Mouse (Mus musculus) lung, adult 2 months (tissue): ENCODE measurements around the gene B4galt5. TPM values are rescaled to one million over a fixed set of nuclear protein-coding genes. Genes with fewer than 3 reads are reported as not detected.

ENCODE experiments used
- DNase-seq: peaks from one replicate; pipeline ENCODE4 v3.0.0; 2022
- H3K4me1 ChIP-seq: fragments of 200-500 bp; 2 replicates; pipeline ENCODE4 v1.6.1; 2011; ENCODE audit warnings: low read length; ENCODE audit not compliant: control insufficient read depth, insufficient read depth
- H3K4me3 ChIP-seq: fragments of 200-500 bp; replicated peaks from 2 replicates; pipeline ENCODE3; 2011; ENCODE audit warnings: low read depth, mild to moderate bottlenecking, control low read depth, low read length; ENCODE audit errors: extremely low read depth
- CTCF ChIP-seq: fragments of 200-500 bp; IDR thresholded peaks from 2 replicates; pipeline ENCODE4 v1.5.1; 2011; ENCODE audit warnings: mild to moderate bottlenecking, low read length, control low read depth; ENCODE audit not compliant: insufficient read depth
- POLR2A ChIP-seq: fragments of 200-500 bp; IDR thresholded peaks from 2 replicates; pipeline ENCODE4 v1.6.1; 2011; ENCODE audit warnings: low read depth, mild to moderate bottlenecking, control low read depth, low read length, borderline replicate concordance; ENCODE audit errors: extremely low read depth
- WGBS: fragments of 180-500 bp; shearing (Covaris S2); methylation state at CpG from one replicate; pipeline ENCODE4 v1.1.7; 2018; 5-methylcytosine and 5-hydroxymethylcytosine counted together
- polyA plus RNA-seq: library from polyadenylated mRNA; depleted of rRNA; stranded (reverse); fragments of >200 nt; gene quantifications from 2 replicates; pipeline ENCODE4 v1.2.3, GENCODE M21; 2012

Gene B4galt5
- polyA plus RNA-seq, 1 experiment = 20.5 TPM

DNA sequence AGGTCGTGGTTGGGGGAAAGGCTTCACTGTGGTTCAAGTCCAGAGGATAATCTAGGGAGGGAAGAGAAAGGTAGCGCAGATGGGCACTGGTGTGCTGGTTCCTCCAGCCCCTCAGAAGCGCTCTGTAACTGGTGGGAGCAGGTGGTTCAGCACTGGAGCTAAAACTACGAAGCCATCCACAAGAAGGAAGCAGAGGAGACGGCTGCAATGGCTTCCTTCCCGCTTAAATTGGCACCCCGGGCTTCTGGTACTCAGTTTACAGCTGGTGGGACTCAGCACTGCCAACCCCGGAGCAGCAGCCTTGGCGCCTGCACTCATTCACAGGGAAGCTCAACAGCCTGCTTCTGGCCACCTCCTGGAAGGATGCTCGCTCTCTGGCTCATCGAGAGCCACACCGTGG is 39.7 kb downstream of the B4galt5 start:
- TF ChIP-seq POLR2A (no peak), CTCF (no peak)
- H3K4me1 ChIP-seq = peaks cover 10% of the 10 kb centered on the region
- 88% methylated on average over 12 of the region's 12 CpGs for WGBS
- H3K4me3 ChIP-seq = no peak overlapping the region
- DNase-seq = no peak

DNA sequence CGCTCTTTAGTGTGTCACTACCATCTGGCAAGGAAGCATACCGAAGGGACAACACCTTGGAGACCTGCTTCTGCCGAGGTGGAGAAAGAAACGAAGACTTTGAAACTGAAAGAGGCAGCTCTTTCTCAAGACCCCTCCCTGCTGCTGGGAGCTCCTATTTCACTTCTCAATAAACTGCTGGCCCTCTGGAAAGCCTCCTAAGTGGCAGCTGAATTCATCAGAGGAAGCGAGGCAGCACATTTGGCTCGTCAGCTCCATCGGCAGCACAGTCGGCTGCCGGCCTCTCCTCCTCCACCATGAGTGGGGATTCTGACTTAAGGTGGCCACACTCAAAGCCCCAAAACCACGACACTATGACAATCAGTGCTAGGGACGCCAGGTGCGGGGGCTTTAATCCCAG is 41.3 kb downstream of the B4galt5 start:
- WGBS = 47% methylated on average over 12 of the region's 12 CpGs
- no peak for TF ChIP-seq CTCF
- TF ChIP-seq POLR2A = no peak
- no peak overlapping the region for H3K4me3 ChIP-seq
- no peak for DNase-seq
- H3K4me1 ChIP-seq = peaks cover 2% of the 10 kb centered on the region; the same call in 1 of the 2 replicates

DNA sequence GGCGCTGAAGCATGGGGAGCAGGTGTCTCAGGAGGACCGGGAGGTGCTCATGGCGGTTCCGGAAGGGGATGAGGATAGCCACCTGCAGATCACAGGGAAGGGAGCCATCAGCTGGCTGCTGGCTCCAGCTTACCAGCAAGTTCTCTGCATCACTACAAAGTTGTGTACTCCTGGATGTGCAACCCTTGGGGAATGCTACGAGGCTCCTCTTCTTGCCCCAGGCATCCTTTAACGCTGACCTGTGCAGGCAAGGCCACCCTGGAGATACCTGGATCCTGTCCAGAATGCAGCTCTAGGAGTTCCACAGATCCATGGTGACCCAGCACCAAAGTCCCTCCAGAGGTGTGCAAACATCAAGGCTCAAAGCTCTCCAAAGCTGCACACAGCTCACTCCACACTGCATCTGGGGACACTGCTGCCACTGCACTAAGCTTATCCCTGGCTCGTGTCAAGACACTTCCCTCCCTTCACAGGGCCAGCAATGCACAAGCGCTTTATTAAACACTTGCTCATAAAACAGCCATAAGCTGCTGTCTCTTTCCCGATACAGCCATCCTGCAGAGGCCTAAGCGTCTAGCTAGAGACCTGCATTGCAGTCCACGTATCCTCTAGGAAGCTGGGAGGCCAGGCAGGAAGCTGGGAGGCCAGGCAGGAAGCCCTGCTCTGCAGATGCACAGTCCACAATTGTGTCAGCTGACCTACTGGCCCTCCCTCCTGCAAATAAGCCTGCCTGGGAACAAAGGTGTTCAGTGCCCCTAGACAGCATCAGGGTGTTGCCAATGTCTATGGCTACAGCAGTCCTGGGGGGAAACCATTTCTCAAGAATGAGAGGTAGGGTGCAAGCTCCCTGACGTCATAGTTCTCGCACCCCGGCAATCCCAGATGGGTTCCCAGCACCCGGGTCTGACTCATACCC is 42.1 kb downstream of the B4galt5 start:
- DNase-seq = no peak
- H3K4me3 ChIP-seq = no peak overlapping the region
- TF ChIP-seq POLR2A (no peak), CTCF (no peak)
- peaks cover 2% of the 10 kb centered on the region; the same call in 1 of the 2 replicates for H3K4me1 ChIP-seq
- 69% methylated on average over 15 of the region's 15 CpGs for WGBS

DNA sequence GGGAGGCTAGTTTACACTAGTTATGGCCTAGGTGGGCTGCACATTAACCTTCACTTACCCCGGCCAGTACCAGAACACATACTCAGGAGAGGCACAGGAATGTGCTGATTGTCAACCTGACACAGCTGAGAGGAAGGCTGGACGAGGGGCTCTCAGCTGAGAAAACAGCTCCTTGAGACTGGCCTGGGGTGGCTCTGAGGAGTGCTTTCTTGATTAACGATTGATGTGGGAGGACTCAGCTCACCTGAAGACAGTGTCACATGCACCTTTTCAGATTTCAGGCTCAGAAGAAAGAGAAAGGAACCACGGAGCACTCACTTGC is 42.7 kb downstream of the B4galt5 start:
- H3K4me3 ChIP-seq = no peak overlapping the region
- H3K4me1 ChIP-seq = peaks cover 2% of the 10 kb centered on the region; the same call in 1 of the 2 replicates
- TF ChIP-seq POLR2A (no peak), CTCF (no peak)
- DNase-seq = no peak
- 68% methylated on average over 4 of the region's 4 CpGs for WGBS

DNA sequence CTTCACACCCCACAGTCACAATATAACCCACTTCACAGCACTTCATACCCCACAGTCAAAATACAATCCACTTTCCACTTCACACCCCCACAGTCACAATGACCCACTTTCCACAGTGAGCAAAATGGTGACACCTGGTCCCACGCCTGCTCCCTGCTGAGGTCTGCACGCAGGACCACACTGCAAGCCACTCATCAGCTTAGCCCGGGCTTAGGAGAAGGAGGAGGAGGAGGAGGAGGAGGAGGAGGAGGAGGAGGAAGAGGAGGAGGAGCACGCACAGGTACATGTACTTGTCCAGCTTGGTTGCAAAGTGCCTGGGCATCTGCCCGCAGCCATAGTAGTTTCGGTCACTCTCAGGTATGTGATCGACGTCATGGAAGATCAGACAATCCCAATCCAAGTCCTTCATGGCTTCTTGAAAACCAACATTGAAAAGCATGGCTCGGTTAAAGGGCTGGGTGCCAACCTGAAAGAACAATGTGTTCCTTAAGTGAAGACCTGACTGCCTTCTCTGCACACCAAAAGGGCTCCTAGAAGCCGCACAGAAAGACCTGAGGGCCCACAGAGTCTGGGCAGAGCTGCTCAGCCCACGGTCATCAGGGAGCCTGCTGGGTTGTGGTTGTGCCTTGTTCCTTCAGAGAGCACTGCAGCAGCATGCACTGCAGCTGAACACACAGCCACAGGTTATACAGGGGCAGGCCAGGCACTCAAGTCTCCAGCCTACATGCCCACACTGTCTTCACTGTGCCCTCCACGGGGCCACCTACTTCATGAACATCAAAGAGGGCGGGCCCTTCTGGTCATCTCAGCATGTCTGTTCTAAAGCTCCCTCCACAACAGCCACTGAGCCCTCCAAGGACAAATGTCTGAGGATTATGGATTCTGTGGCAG is 43.4 kb downstream of the B4galt5 start:
- peaks cover 2% of the 10 kb centered on the region; the same call in 1 of the 2 replicates for H3K4me1 ChIP-seq
- DNase-seq = no peak
- no peak overlapping the region for H3K4me3 ChIP-seq
- WGBS = 93% methylated on average over 13 of the region's 13 CpGs
- TF ChIP-seq POLR2A = no peak
- TF ChIP-seq CTCF = no peak

DNA sequence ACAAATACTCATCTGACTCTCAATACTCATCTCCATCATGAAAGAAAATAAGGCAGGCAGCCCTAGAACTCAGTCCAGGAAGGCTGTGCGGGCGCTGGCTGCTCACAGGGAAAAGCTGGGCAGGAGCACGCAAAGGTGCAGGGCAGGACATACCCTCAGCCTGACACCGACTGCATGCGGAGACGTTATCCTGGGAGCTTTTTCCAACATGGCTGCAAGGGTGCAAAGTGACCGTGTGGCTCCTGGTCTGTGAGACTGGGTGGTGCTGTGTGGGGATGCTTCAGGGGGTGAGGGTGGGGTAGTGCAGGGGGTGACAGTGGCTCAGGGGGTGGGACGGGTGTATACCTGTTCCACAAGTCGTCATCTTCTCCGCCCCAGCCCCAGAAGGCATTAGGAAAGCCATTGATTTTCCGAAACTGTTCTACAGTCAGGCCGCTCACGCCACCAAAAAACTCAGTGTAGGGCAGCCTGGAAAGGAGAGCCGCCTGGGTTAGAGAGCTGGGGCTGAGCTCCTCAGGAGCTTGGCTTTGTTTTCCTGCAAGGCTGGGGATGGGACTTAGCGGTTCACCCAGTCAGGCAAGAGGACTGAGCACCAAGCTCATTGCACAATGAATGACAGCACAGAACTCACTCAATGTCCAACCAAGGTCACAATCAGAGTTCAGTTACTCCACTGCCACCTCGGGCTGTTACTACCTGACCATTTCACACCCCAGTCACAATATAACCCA is 44.2 kb downstream of the B4galt5 start:
- H3K4me3 ChIP-seq = no peak overlapping the region
- no peak for DNase-seq
- TF ChIP-seq POLR2A (no peak), CTCF (no peak)
- WGBS = 92% methylated on average over 16 of the region's 16 CpGs
- peaks cover 4% of the 10 kb centered on the region; the same call in 1 of the 2 replicates for H3K4me1 ChIP-seq

DNA sequence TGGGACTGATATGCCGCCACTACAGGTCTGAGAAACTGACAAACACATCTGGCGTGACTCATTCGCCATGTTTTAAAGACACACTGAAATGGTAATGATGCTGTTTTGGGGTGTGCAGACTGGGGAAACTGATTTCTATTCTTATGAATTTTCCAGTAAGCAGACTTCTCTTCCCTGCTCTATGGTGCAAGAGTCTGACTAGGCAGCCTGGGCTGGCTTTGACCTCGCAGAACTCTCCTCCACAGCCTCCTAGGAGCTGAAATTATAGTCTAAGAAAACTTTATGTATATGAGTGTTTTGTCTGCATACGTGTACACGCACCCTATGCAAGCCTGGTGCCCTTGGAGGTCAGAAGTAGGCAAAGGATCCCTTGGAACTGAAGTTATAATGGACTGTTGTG is 45.2 kb downstream of the B4galt5 start:
- no peak overlapping the region for H3K4me3 ChIP-seq
- 95% methylated on average over 6 of the region's 6 CpGs for WGBS
- H3K4me1 ChIP-seq = peaks cover 4% of the 10 kb centered on the region; the same call in 1 of the 2 replicates
- no peak for DNase-seq
- TF ChIP-seq CTCF (no peak), POLR2A (no peak)

DNA sequence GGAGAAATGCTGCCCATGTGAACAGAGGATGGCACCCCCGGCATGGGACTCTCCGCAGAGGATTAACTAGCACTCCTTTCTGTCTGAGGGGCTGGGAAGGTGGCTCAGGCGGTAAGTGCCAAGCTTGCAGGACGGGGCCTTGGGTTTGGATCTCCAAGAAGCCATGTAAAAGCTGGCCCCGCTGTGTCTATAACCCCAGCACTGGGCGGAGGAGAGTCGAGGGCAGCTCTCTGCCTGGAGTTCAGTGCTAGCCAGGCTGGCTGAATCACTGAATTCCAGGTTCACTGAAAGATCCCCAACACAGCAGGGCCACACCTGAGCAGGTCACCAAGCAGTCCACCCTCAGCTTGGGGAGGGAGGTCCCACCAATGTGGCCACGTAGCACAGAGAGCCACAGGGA is 45.8 kb downstream of the B4galt5 start:
- no peak overlapping the region for H3K4me3 ChIP-seq
- WGBS = 85% methylated on average over 8 of the region's 8 CpGs
- H3K4me1 ChIP-seq = peaks cover 4% of the 10 kb centered on the region; the same call in 1 of the 2 replicates
- TF ChIP-seq CTCF (no peak), POLR2A (no peak)
- no peak for DNase-seq

DNA sequence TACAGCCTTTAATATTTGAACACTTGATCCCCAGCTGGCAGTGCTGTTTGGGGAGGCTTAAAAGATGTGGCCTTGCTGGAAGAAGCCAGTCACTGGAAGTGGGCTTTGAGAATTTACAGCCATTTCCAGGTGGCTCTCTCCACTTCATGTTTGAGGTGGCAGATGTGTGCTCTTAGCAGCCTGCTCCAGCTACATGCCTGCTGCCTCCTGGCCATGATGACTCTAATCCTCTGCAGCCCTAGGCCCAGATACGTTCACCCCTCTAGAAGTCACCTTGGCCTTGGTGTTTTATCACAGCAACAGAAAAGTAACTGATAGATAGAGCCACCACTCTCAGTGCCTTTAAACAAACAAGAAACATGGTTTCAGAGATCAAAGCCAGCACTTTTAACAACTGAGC is 46.3 kb downstream of the B4galt5 start:
- 71% methylated on average over 1 of the region's 1 CpGs for WGBS
- H3K4me1 ChIP-seq = peaks cover 4% of the 10 kb centered on the region; the same call in 1 of the 2 replicates
- H3K4me3 ChIP-seq = no peak overlapping the region
- DNase-seq = no peak
- TF ChIP-seq CTCF = no peak
- TF ChIP-seq POLR2A = no peak
